Mouse (Mus musculus) lung, adult 2 months (tissue): Measurements from ENCODE around the gene Samd11.
A peak's percentile ranks its signal among the peaks of the same experiment; 100 is the strongest.

Experiments used
- CTCF ChIP-seq: fragments of 200-500 bp; IDR thresholded peaks from 2 replicates; pipeline ENCODE4 v1.5.1; 2011; ENCODE audit warnings: mild to moderate bottlenecking, low read length, control low read depth; ENCODE audit not compliant: insufficient read depth
- POLR2A ChIP-seq: fragments of 200-500 bp; IDR thresholded peaks from 2 replicates; pipeline ENCODE4 v1.6.1; 2011; ENCODE audit warnings: low read depth, mild to moderate bottlenecking, control low read depth, low read length, borderline replicate concordance; ENCODE audit errors: extremely low read depth

GRCm38 (mm10) chr4:156197829-156198205, 57.6 kb downstream of the Samd11 start:
- TF ChIP-seq POLR2A = peak; percentile 46; the same call in 1 of the 2 replicates
- no peak for TF ChIP-seq CTCF
